Mouse (Mus musculus) lung, embryonic 14.5 days (tissue): ENCODE results near the gene Pibf1. TPM values are rescaled to one million over a fixed set of nuclear protein-coding genes. Genes with fewer than 3 reads are reported as not detected.

ENCODE experiments used
- ATAC-seq: fragments of 200-750 bp; cut with Nextera tagmentation; 2 replicates; pipeline ENCODE4 v1.8.0; 2017; ENCODE audit warnings: mild to moderate bottlenecking, moderate TSS enrichment, moderate library complexity; ENCODE audit not compliant: insufficient read depth
- DNase-seq: peaks from one replicate; pipeline ENCODE4 v3.0.0-alpha.2; 2015
- H3K27ac ChIP-seq: fragments of 300-500 bp; sonication (generic); 2 replicates; pipeline ENCODE4 v1.5.1; 2014; ENCODE audit warnings: low read depth, mild to moderate bottlenecking, moderate library complexity
- H3K27me3 ChIP-seq: fragments of 300-500 bp; sonication (generic); 2 replicates; pipeline ENCODE4 v1.6.1; 2014; ENCODE audit warnings: low read length, control low read depth; ENCODE audit not compliant: insufficient read depth
- H3K36me3 ChIP-seq: fragments of 300-500 bp; sonication (generic); 2 replicates; pipeline ENCODE4 v1.6.1; 2014; ENCODE audit warnings: control low read depth; ENCODE audit not compliant: insufficient read depth
- H3K4me1 ChIP-seq: fragments of 300-500 bp; sonication (generic); 2 replicates; pipeline ENCODE4 v1.6.1; 2014; ENCODE audit warnings: antibody characterized with exemption, control low read depth; ENCODE audit not compliant: insufficient read depth
- H3K4me2 ChIP-seq: fragments of 300-500 bp; sonication (generic); 2 replicates; pipeline ENCODE4 v1.6.1; 2014; ENCODE audit warnings: mild to moderate bottlenecking
- H3K4me3 ChIP-seq: fragments of 300-500 bp; sonication (generic); 2 replicates; pipeline ENCODE4 v1.5.1; 2014; ENCODE audit warnings: low read depth, low read length
- H3K9ac ChIP-seq: fragments of 300-500 bp; sonication (generic); 2 replicates; pipeline ENCODE4 v1.6.1; 2014
- H3K9me3 ChIP-seq: fragments of 300-500 bp; sonication (generic); 2 replicates; pipeline ENCODE4 v1.6.1; 2016; ENCODE audit warnings: low read depth, low read length, control low read depth
- CTCF ChIP-seq: IDR thresholded peaks from 2 replicates; pipeline ENCODE4 v1.5.1; 2016; ENCODE audit warnings: antibody characterized with exemption, low read depth
- WGBS: fragments of 180-500 bp; shearing (Covaris S2); extraction: QIAGEN DNeasy Blood & Tissue Kit; methylation state at CpG from one replicate; pipeline ENCODE4 v1.1.7; 2014; 5-methylcytosine and 5-hydroxymethylcytosine counted together
- polyA plus RNA-seq: library from polyadenylated mRNA; unstranded; fragments of >200 nt; fragmentation: Nextera tagmentation; extraction: Ambion mirVana; gene quantifications from 2 replicates; pipeline ENCODE4 v1.2.1, GENCODE M21; 2014

Pibf1 gene
- polyA plus RNA-seq, 1 experiment from 2014 or later, result 18.9 TPM

DNA sequence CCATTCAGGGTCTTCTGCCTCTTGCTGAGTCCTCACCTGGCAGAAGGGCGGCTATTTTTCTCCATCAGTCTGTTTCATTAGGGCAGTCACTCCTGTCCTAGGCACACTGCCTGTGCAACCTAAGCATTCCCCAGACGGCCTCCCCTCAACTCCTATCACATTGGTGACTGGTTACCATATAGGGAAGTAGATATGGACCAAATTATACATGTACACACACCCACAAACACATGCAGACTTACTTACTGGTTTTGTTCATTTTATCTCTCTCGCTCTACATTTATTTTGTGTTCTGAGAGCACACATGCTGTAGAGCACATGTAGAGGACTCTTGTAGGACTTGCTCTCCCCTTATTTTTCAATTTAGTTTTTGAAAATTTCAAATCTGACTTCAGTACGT is 3.8 kb downstream of the Pibf1 start:
- 91% methylated on average over 4 of the region's 4 CpGs for WGBS

DNA sequence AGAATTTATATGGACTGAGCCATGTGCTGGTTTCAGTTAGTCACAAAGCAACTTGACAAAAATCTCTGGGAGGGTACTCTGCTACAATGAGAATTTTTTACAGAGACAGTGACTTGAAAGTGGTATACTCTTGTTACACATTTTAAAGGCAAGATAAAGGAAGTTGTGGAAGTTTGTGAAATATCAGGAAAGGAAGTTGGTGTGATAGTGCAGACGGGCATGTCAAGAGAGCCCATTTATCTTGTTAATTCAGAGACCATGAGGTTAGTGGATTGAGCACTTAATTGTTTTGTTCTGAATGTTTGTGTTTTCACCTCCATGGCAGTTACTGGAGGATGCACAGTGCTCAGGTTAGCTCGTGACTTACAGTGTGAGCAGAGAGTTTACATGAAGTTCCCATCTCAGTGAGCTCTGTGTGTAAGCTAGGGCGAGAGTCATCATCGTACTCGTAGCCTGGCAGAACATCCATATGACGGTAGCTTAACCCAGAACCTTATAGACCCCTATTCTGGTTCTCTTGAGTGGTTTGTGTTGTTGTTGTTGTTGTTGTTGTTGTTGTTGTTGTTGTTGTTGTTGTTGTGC is 5.4 kb downstream of the Pibf1 start:
- no peak for TF ChIP-seq CTCF
- no peak for ATAC-seq
- Histone ChIP-seq H3K9me3 (no peaks in the 10 kb centered on the region), H3K4me2 (no peak overlapping the region), H3K9ac (no peak overlapping the region), H3K36me3 (peaks cover 52% of the 10 kb centered on the region), H3K27me3 (no peaks in the 10 kb centered on the region), H3K4me3 (no peak overlapping the region), H3K4me1 (no peaks in the 10 kb centered on the region), H3K27ac (no peak overlapping the region)
- DNase-seq, result no peak
- 86% methylated on average over 6 of the region's 6 CpGs for WGBS

More for the DNA sequence above, 3.8 kb downstream of the Pibf1 start:
- DNase-seq (no peak), ATAC-seq (no peak)
- no peak overlapping the region for H3K4me3 ChIP-seq
- H3K27ac ChIP-seq, result no peak overlapping the region
- H3K9ac ChIP-seq, result no peak overlapping the region
- no peak for TF ChIP-seq CTCF
- no peaks in the 10 kb centered on the region for H3K4me1 ChIP-seq
- no peak overlapping the region for H3K4me2 ChIP-seq
- H3K27me3 ChIP-seq, result no peaks in the 10 kb centered on the region
- no peaks in the 10 kb centered on the region for H3K9me3 ChIP-seq
- H3K36me3 ChIP-seq, result peaks cover 42% of the 10 kb centered on the region

DNA sequence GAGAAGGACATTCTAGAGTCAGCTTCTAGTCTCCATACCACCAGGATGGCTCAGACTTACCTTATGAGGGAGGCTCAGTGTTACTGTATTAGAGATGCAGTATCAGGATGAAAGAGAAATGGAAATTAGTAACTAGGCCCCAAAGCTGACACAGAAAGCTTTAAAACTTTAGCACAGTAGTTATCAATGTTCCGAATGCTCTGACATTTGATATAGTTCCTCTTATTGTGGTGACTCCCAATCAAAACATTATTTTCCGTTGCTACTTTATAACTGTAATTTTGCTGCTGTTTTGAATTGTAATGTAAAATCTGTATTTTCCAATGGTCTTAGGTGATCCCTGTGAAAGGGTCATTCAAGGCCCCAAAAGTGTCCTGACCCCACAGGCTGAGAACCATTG is 7.4 kb downstream of the Pibf1 start:
- WGBS, result 91% methylated on average over 2 of the region's 2 CpGs
- TF ChIP-seq CTCF, result no peak
- Histone ChIP-seq H3K4me2 (no peak overlapping the region), H3K36me3 (peaks cover 64% of the 10 kb centered on the region), H3K4me1 (no peaks in the 10 kb centered on the region), H3K9ac (no peak overlapping the region), H3K4me3 (no peak overlapping the region), H3K27ac (no peak overlapping the region), H3K9me3 (no peaks in the 10 kb centered on the region), H3K27me3 (no peaks in the 10 kb centered on the region)
- DNase-seq, result no peak
- no peak for ATAC-seq

DNA sequence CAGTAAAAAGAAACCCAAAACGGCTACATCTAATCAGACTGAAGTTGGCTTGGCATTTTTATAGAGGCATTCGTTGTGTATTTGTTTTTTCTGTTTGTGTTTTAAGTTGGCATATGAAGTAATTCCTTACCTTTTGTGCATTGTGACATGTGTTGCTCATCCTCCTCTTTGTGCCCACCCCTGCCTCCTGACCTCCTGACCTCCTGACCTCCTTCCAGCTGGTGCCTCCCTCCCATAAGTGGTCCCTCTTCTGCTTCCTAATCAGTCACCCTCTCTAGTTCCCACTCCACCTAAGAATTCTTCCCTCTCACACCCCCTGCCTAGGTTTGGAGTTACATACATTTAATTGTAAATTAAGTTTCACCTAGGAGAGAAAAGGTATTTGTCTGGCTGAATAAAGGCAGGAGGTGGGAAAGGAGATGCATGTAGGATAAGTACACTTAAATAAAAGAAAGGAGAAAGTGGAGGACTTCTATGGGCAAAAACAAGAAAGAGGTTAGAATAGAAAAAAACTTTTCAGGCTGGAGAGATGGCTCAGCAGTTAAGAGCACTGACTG is 8.5 kb downstream of the Pibf1 start:
- Histone ChIP-seq H3K4me1 (no peaks in the 10 kb centered on the region), H3K27me3 (no peaks in the 10 kb centered on the region), H3K4me3 (no peak overlapping the region), H3K9ac (no peak overlapping the region), H3K9me3 (no peaks in the 10 kb centered on the region), H3K4me2 (no peak overlapping the region), H3K36me3 (peaks cover 63% of the 10 kb centered on the region), H3K27ac (no peak overlapping the region)
- ATAC-seq (no peak), DNase-seq (no peak)
- no peak for TF ChIP-seq CTCF
- WGBS, result 86% methylated on average over 2 of the region's 2 CpGs

DNA sequence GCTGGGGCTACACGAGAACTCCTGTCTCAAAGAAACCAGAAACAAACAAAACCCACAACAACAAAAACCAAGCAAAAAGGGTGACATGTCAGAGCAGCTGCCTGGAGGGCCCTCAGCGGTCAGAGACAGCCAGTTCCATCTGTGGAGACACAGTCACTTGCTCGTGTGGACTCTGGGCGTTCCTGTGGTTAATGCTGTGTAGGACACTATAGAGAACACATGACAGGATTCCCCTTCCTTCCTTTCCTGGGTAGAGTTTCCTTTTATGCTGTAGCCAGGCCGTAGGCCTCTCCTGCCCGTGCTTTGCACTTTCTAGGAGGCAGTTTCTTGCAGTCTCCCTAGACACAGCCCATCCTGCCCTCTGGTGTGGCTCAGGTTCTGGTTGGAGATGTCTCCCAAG is 9.5 kb downstream of the Pibf1 start:
- DNase-seq (no peak), ATAC-seq (no peak)
- Histone ChIP-seq H3K27me3 (no peaks in the 10 kb centered on the region), H3K9ac (no peak overlapping the region), H3K36me3 (peaks cover 65% of the 10 kb centered on the region), H3K4me2 (no peak overlapping the region), H3K27ac (no peak overlapping the region), H3K4me1 (no peaks in the 10 kb centered on the region), H3K9me3 (no peaks in the 10 kb centered on the region), H3K4me3 (no peak overlapping the region)
- no peak for TF ChIP-seq CTCF
- 86% methylated on average over 6 of the region's 6 CpGs for WGBS

DNA sequence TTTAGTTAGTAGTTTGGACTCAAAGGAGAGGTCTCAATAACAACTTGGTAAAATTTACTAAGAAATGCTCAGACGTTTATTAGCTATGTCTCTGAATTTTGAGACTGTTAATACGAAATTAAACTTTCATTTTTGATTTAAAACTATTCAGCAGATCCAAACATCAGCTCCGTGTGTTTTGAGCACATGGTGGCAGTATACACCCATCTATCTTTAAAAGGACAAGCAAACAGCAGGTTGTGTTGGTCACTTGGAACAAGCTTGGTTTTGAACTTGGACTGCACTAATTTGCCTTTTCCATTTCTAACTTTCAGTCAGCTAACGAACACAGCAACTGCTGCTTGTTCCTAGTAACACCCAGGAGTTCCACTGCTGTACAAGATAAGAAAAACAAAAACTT is 18.4 kb downstream of the Pibf1 start:
- DNase-seq (no peak), ATAC-seq (no peak)
- Histone ChIP-seq H3K4me1 (no peaks in the 10 kb centered on the region), H3K27ac (no peak overlapping the region), H3K27me3 (no peaks in the 10 kb centered on the region), H3K4me3 (no peak overlapping the region), H3K36me3 (peaks cover 37% of the 10 kb centered on the region), H3K4me2 (no peak overlapping the region), H3K9me3 (no peaks in the 10 kb centered on the region), H3K9ac (no peak overlapping the region)
- TF ChIP-seq CTCF, result 0 out of 2 replicates have a peak, but pooled peaks have one; percentile 8
- WGBS, result 74% methylated on average over 4 of the region's 4 CpGs

DNA sequence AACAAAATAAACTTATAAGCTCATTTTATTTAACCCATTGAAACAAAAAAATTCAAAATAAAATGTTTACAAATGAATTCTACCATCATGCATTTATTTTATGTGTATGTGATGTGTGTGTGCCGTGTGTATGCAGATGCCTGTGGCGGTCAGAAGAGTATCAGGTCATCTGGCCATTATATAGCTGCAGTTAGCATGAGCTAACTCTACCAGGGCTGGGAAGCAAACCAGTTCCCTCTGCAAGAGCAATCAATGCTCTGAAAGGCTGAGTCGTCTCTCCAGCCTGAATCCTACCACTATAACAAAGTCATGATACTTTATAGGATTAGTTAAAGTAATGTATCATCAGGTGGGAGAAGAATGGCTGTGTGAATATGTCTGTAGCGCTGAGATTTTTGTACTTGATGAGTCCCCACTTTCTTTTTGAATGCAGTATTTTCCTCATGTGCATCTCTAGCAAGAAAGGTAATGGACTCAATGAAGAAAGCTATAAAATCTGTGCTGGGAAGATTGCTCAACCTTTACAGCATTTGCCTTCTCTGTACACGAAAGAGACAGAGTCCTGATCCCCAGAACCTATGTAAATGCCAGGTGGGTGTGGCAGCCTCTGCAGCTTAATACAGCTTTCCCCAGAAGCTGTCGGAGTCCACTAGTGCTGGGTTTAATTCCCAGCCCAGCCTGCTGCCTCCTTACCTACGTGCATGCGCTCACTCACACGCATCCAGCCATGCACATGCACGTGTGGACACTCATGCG is 22.5 kb downstream of the Pibf1 start:
- H3K4me1 ChIP-seq, result no peaks in the 10 kb centered on the region
- no peak overlapping the region for H3K4me2 ChIP-seq
- no peak overlapping the region for H3K4me3 ChIP-seq
- 87% methylated on average over 11 of the region's 11 CpGs for WGBS
- no peak overlapping the region for H3K27ac ChIP-seq
- no peaks in the 10 kb centered on the region for H3K9me3 ChIP-seq
- no peak for TF ChIP-seq CTCF
- no peak overlapping the region for H3K9ac ChIP-seq
- ATAC-seq (no peak), DNase-seq (no peak)
- H3K27me3 ChIP-seq, result no peaks in the 10 kb centered on the region
- H3K36me3 ChIP-seq, result peaks cover 19% of the 10 kb centered on the region
